Mouse (Mus musculus) MEL (cell line): Measurements from ENCODE around the gene Antxr1. TPM values are rescaled to one million over a fixed set of nuclear protein-coding genes. Genes with fewer than 3 reads are reported as not detected.

Experiments
- DNase-seq: peaks from one replicate; pipeline ENCODE4 v3.0.0; 2011; ENCODE audit warnings: low read depth, low spot score
- H3K27ac ChIP-seq: 2 replicates; pipeline ENCODE4 v1.5.1; 2012; ENCODE audit warnings: low read depth, mild to moderate bottlenecking, control low read depth, low read length, moderate library complexity; ENCODE audit not compliant: control insufficient read depth
- H3K27me3 ChIP-seq, 2 experiments: fragments of 150-350 bp in 1 of 2; sonication (generic) in 1 of 2; 2 replicates each; pipeline ENCODE4 v1.6.1; 2012; ENCODE audit warnings: low read length in 2 of 2, mild to moderate bottlenecking in 2 of 2, improper control_type of control experiment in 1 of 2, moderate library complexity in 1 of 2; ENCODE audit not compliant: insufficient read depth in 2 of 2, control insufficient read depth in 1 of 2
- H3K36me3 ChIP-seq, 2 experiments: 2 replicates each; pipeline ENCODE4 v1.6.1; 2012 to 2014; ENCODE audit warnings: low read length in 2 of 2, improper control_type of control experiment in 1 of 2, inconsistent platforms in 1 of 2, mild to moderate bottlenecking in 1 of 2; ENCODE audit not compliant: insufficient read depth in 2 of 2, control insufficient read depth in 1 of 2
- H3K4me1 ChIP-seq, 2 experiments: fragments of 150-350 bp in 1 of 2; sonication (generic) in 1 of 2; 2 replicates each; pipeline ENCODE4 v1.6.1; 2012; ENCODE audit warnings: low read length in 2 of 2, improper control_type of control experiment in 1 of 2, mild to moderate bottlenecking in 1 of 2; ENCODE audit not compliant: insufficient read depth in 2 of 2, control insufficient read depth in 1 of 2
- H3K4me3 ChIP-seq, 2 experiments: fragments of 150-350 bp in 1 of 2; sonication (generic) in 1 of 2; 2 replicates each; pipeline ENCODE4 v1.5.1; 2012; ENCODE audit warnings: low read depth in 2 of 2, low read length in 2 of 2, mild to moderate bottlenecking in 2 of 2, moderate library complexity in 2 of 2, control low read depth in 1 of 2, improper control_type of control experiment in 1 of 2; ENCODE audit not compliant: control insufficient read depth in 1 of 2, insufficient read depth in 1 of 2
- H3K79me2 ChIP-seq: 2 replicates; pipeline ENCODE4 v1.6.1; 2012; ENCODE audit warnings: mild to moderate bottlenecking, low read length, moderate library complexity; ENCODE audit not compliant: control insufficient read depth, poor library complexity, insufficient read depth
- H3K9ac ChIP-seq: 2 replicates; pipeline ENCODE4 v1.6.1; 2012; ENCODE audit warnings: low read depth, mild to moderate bottlenecking, control low read depth, low read length, moderate library complexity; ENCODE audit not compliant: control insufficient read depth, poor library complexity, severe bottlenecking
- H3K9me3 ChIP-seq: fragments of 150-350 bp; sonication (generic); replicated peaks from 2 replicates; pipeline ENCODE4 v1.6.1; 2012; ENCODE audit warnings: mild to moderate bottlenecking, low read length, improper control_type of control experiment, moderate library complexity; ENCODE audit not compliant: insufficient read depth
- BHLHE40 ChIP-seq: IDR thresholded peaks from 2 replicates; pipeline ENCODE4 v1.6.1; 2012; ENCODE audit warnings: low read depth, mild to moderate bottlenecking, inconsistent platforms, low read length, improper control_type of control experiment, borderline replicate concordance
- CHD2 ChIP-seq: IDR thresholded peaks from 2 replicates; pipeline ENCODE4 v1.6.1; 2011; ENCODE audit warnings: low read length, improper control_type of control experiment
- CTCF ChIP-seq, 3 experiments: IDR thresholded peaks in 2 of 3; conservative IDR thresholded peaks in 1 of 3; 2 replicates each; pipeline ENCODE4 v1.5.1; 2011 to 2012; ENCODE audit warnings: low read length in 3 of 3, low read depth in 2 of 3, mild to moderate bottlenecking in 2 of 3, improper control_type of control experiment in 1 of 3, inconsistent platforms in 1 of 3, mixed read lengths in 1 of 3, moderate library complexity in 1 of 3; ENCODE audit not compliant: control insufficient read depth in 1 of 3, insufficient read depth in 1 of 3, poor library complexity in 1 of 3, severe bottlenecking in 1 of 3
- E2F4 ChIP-seq: IDR thresholded peaks from 2 replicates; pipeline ENCODE4 v1.6.1; 2011; ENCODE audit warnings: low read depth, low read length, improper control_type of control experiment, borderline replicate concordance
- ELF1 ChIP-seq: IDR thresholded peaks from 2 replicates; pipeline ENCODE4 v1.6.1; 2014; ENCODE audit warnings: low read depth, mild to moderate bottlenecking, inconsistent platforms, low read length, improper control_type of control experiment, moderate library complexity
- EP300 ChIP-seq, 2 experiments: IDR thresholded peaks; 2 replicates each; pipeline ENCODE4 v1.6.1; 2011; ENCODE audit warnings: improper control_type of control experiment in 2 of 2, low read length in 2 of 2, low read depth in 1 of 2, mild to moderate bottlenecking in 1 of 2
- ETS1 ChIP-seq: IDR thresholded peaks from 2 replicates; pipeline ENCODE4 v1.6.1; 2012; ENCODE audit warnings: low read depth, mild to moderate bottlenecking, inconsistent platforms, low read length, improper control_type of control experiment, moderate library complexity
- GATA1 ChIP-seq: IDR thresholded peaks from 2 replicates; pipeline ENCODE4 v1.6.1; 2011; ENCODE audit warnings: low read depth, low read length, improper control_type of control experiment
- HCFC1 ChIP-seq: IDR thresholded peaks from 2 replicates; pipeline ENCODE4 v1.6.1; 2012; ENCODE audit warnings: low read depth, mild to moderate bottlenecking, inconsistent platforms, low read length, improper control_type of control experiment, moderate library complexity
- JUND ChIP-seq: IDR thresholded peaks from 2 replicates; pipeline ENCODE4 v1.6.1; 2011; ENCODE audit warnings: low read depth, mild to moderate bottlenecking, improper control_type of control experiment, low read length
- MAFK ChIP-seq: IDR thresholded peaks from 2 replicates; pipeline ENCODE4 v1.6.1; 2011; ENCODE audit warnings: low read depth, mild to moderate bottlenecking, low read length, improper control_type of control experiment, borderline replicate concordance
- MAX ChIP-seq: IDR thresholded peaks from 2 replicates; pipeline ENCODE4 v1.6.1; 2011; ENCODE audit warnings: low read length, improper control_type of control experiment
- MXI1 ChIP-seq: IDR thresholded peaks from 2 replicates; pipeline ENCODE4 v1.6.1; 2011; ENCODE audit warnings: mild to moderate bottlenecking, low read depth, low read length, improper control_type of control experiment
- MYB ChIP-seq: IDR thresholded peaks from 2 replicates; pipeline ENCODE4 v1.6.1; 2011; ENCODE audit warnings: mild to moderate bottlenecking, low read depth, low read length, improper control_type of control experiment
- MYC ChIP-seq: IDR thresholded peaks from 2 replicates; pipeline ENCODE4 v1.6.1; 2011; ENCODE audit warnings: low read depth, mild to moderate bottlenecking, low read length, improper control_type of control experiment, moderate library complexity
- NRF1 ChIP-seq: IDR thresholded peaks from 2 replicates; pipeline ENCODE4 v1.6.1; 2014; ENCODE audit warnings: low read depth, mild to moderate bottlenecking, inconsistent platforms, low read length, improper control_type of control experiment, moderate library complexity; ENCODE audit not compliant: poor library complexity, insufficient read depth, severe bottlenecking
- POLR2AphosphoS2 ChIP-seq: IDR thresholded peaks from 2 replicates; pipeline ENCODE4 v1.6.1; 2011; ENCODE audit warnings: low read length, improper control_type of control experiment
- RCOR1 ChIP-seq: IDR thresholded peaks from 2 replicates; pipeline ENCODE4 v1.6.1; 2012; ENCODE audit warnings: low read depth, mild to moderate bottlenecking, inconsistent platforms, low read length, improper control_type of control experiment
- SIN3A ChIP-seq: IDR thresholded peaks from 2 replicates; pipeline ENCODE4 v1.6.1; 2012; ENCODE audit warnings: low read length, improper control_type of control experiment, inconsistent platforms
- TAL1 ChIP-seq: IDR thresholded peaks from 2 replicates; pipeline ENCODE4 v1.6.1; 2012; ENCODE audit warnings: mild to moderate bottlenecking, inconsistent platforms, low read length, moderate library complexity, mixed read lengths
- TBP ChIP-seq: IDR thresholded peaks from 2 replicates; pipeline ENCODE4 v1.8.0; 2011; ENCODE audit warnings: low read depth, low read length, improper control_type of control experiment
- TCF12 ChIP-seq: IDR thresholded peaks from 2 replicates; pipeline ENCODE4 v1.6.1; 2014; ENCODE audit warnings: low read depth, mild to moderate bottlenecking, inconsistent platforms, low read length, improper control_type of control experiment, moderate library complexity
- UBTF ChIP-seq: IDR thresholded peaks from 2 replicates; pipeline ENCODE4 v1.6.1; 2012; ENCODE audit warnings: low read depth, mild to moderate bottlenecking, inconsistent platforms, low read length, improper control_type of control experiment, moderate library complexity, borderline replicate concordance; ENCODE audit not compliant: insufficient read depth
- USF2 ChIP-seq, 2 experiments: IDR thresholded peaks; 2 replicates each; pipeline ENCODE4 v1.6.1; 2011 to 2012; ENCODE audit warnings: improper control_type of control experiment in 2 of 2, low read length in 2 of 2, borderline replicate concordance in 1 of 2, inconsistent platforms in 1 of 2, low read depth in 1 of 2, mild to moderate bottlenecking in 1 of 2; ENCODE audit not compliant: insufficient read depth in 1 of 2
- ZC3H11A ChIP-seq: IDR thresholded peaks from 2 replicates; pipeline ENCODE4 v1.6.1; 2012; ENCODE audit warnings: low read depth, mild to moderate bottlenecking, inconsistent platforms, low read length, improper control_type of control experiment
- ZMIZ1 ChIP-seq: IDR thresholded peaks from 2 replicates; pipeline ENCODE4 v1.6.1; 2012; ENCODE audit warnings: low read depth, mild to moderate bottlenecking, inconsistent platforms, low read length, improper control_type of control experiment, moderate library complexity
- polyA plus RNA-seq, 2 experiments: library from polyadenylated mRNA; stranded (reverse) in 1 of 2; unstranded in 1 of 2; fragments of >175 nt in 1 of 2; fragments of >200 nt in 1 of 2; gene quantifications; 2 replicates each; pipeline versions ENCODE4 v1.2.1 to v1.2.4; 2012; ENCODE audit warnings: low replicate concordance in 2 of 2, low read depth in 1 of 2; ENCODE audit not compliant: insufficient read length in 2 of 2, insufficient read depth in 1 of 2, missing spikeins in 1 of 2
- total RNA-seq: library from RNA; depleted of rRNA; stranded (reverse); fragments of 300-350 nt; gene quantifications from 2 replicates; pipeline ENCODE4 v1.2.3, GENCODE M21; 2012

Antxr1 gene
- total and polyA plus RNA-seq, 3 experiments: 0.10 TPM; not detected in 2

GRCm38 (mm10) chr6:87088356-87088755 lies 247.3 kb downstream of the Antxr1 start:
- no peak for DNase-seq
- H3K9me3 ChIP-seq: no peaks in the 10 kb centered on the region

DNA sequence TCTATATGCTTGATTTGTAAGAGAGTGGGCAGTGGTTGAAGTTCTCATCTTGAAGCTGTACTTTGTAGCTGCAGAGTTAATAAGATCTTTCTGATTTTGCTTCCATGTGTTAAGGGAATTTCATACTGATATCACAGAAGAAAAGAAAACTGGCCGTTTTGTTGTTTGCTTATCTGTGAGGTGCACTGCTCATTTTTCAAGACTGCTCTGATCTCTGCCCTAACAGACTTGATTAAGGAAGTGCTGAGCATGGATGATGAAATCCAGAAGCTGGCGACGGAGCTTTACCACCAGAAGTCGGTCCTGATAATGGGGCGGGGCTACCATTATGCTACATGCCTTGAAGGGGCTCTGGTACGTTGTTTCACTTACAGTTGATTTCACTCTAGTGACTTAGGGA lies 250.6 kb downstream of the Antxr1 start:
- peak overlapping the region; percentile 90 for H3K27ac ChIP-seq
- H3K9me3 ChIP-seq: no peaks in the 10 kb centered on the region
- H3K4me1 ChIP-seq: peaks cover 21 to 36% of the 10 kb centered on the region in 2 experiments
- peak; percentile 97 for DNase-seq
- no peaks in the 10 kb centered on the region for H3K27me3 ChIP-seq
- no peaks in the 10 kb centered on the region for H3K79me2 ChIP-seq
- H3K9ac ChIP-seq: no peak overlapping the region
- H3K4me3 ChIP-seq: no peak overlapping the region
- peaks cover 45 to 54% of the 10 kb centered on the region in 2 experiments for H3K36me3 ChIP-seq
- TF ChIP-seq USF2 (IDR thresholded peaks at IDR 0.05; ENCODE audit: borderline replicate concordance in 1 of 2, insufficient read depth in 1 of 2, low read depth in 1 of 2, low read length in 2 of 2) (no peak), CHD2 (no peak), TBP (peak; percentile 20; the same call in 1 of the 2 replicates), SIN3A (peak; percentile 93), UBTF (no peak), ETS1 (peak; percentile 95), CTCF (IDR thresholded peaks at IDR 0.05 in 2 of 3, conservative IDR thresholded peaks at IDR 0.05 in 1 of 3; ENCODE audit: control insufficient read depth in 1 of 3, insufficient read depth in 1 of 3, low read depth in 2 of 3, low read length in 3 of 3, poor library complexity in 1 of 3, severe bottlenecking in 1 of 3) (no peak), TCF12 (peak; percentile 99), EP300 (IDR thresholded peaks at IDR 0.05; ENCODE audit: low read depth in 1 of 2, low read length in 2 of 2) (peak; percentile 99 to 100), MAX (peak; percentile 51; the same call in 1 of the 2 replicates), BHLHE40 (peak; percentile 65), MXI1 (peak; percentile 70), TAL1 (peak; percentile 90), MYC (peak; percentile 92), ZC3H11A (no peak), ZMIZ1 (0 out of 2 replicates have a peak, but pooled peaks have one; percentile 37), POLR2AphosphoS2 (no peak), HCFC1 (peak; percentile 19; the same call in 1 of the 2 replicates), GATA1 (peak; percentile 99), NRF1 (no peak), MAFK (peak; percentile 44; the same call in 1 of the 2 replicates), ELF1 (peak; percentile 76), JUND (no peak), RCOR1 (peak; percentile 100), MYB (peak; percentile 97)

More at GRCm38 (mm10) chr6:87088356-87088755, 247.3 kb downstream of the Antxr1 start:
- no peak overlapping the region for H3K27ac ChIP-seq
- no peak overlapping the region for H3K9ac ChIP-seq
- peaks cover 27 to 38% of the 10 kb centered on the region in 2 experiments for H3K36me3 ChIP-seq
- no peak for TF ChIP-seq MYC
- no peak for TF ChIP-seq E2F4
- TF ChIP-seq, all 39 proteins: peak for 0
- Histone ChIP-seq H3K4me1 (peaks cover 19 to 22% of the 10 kb centered on the region in 2 experiments), H3K79me2 (no peaks in the 10 kb centered on the region), H3K4me3 (no peak overlapping the region), H3K27me3 (no peaks in the 10 kb centered on the region)
